Mouse (Mus musculus) liver, adult (tissue): ENCODE data around the gene Ppp1r2.

Source experiments
- GATA4 ChIP-seq: IDR thresholded peaks from 2 replicates; pipeline ENCODE4 v1.6.1; 2014; ENCODE audit warnings: mild to moderate bottlenecking, low read length; ENCODE audit not compliant: insufficient replicate concordance

The Ppp1r2 gene

DNA sequence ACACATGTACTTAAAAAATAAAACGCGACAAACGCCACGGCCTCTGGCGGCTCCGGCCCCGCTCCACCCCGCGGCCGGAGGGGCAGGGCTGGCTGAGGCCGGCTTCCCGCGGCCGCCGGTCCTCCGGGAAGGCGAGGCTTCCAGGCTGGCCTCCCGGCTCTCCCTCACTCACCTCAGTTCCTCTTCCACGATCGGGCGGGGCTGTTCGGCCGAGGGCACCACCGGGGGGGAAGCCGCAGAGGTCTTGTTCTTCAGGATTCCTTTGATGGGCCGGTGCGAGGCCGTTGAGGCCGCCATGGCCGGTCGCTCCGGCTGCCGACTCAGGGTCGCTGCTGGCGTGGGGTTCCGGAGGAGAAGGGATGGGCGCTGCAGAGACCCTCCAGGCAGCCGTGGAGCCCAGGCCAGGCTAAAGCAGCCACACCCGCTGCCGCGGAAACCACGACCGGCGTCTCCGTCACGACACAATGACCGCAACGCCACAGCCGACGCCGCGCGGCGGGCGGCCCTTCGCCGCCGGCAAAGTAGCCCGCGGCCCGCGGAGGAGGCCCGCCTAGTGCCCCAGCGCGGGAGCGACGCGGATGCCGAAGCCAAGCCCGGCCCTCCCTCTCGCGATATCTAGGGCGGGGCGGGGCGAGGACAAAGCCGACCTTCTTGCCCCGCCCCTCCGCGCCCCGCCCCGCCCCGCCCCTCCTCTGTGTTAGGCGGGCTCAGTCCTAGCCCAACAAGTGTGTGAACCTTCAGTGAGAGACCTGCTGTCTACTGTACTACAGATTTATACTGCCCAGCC lies at the start of gene Ppp1r2:
Gene Ppp1r2, minus strand, starts transcription at position 604 of the 787 bp plus-strand sequence.
- no peak for TF ChIP-seq GATA4

DNA sequence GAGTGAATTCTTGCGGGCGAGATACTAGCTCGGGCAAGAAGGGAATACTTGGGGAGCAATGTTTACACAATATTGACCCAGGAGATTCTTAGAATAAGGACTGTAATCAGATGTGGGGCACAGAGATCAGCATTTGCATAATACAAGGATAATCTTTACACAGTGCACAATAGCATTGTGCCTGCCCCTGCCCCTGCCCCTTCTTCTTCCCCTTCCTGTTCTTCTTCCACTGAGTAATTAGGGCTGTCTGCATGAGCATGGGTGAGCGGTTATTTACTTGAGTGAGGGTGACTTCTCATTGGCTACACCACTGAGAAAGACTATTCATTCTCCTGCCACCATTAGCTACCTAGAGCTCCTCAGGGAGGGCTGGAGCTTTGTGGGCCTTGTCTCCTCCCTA lies 46.4 kb upstream of the Ppp1r2 start:
- TF ChIP-seq GATA4 = no peak

DNA sequence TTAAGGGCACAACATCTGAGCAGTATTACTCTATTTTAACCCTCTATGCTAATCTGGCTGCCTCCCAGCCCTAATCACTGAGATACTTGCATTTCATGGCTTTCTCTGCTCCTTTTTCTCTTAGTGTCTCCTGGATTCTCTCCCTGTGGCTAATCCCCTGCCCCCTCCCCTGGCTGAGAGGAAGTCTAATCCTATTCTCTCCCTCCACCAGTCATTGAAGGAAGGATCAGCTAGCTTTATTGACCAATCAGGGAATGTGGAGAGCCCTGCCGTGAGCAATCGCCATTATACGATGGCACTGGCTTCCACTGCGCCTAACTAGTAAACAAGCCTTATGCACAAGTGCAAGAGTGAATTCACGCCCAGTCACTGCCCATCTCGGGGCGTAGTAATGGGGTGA lies 45.9 kb upstream of the Ppp1r2 start:
- TF ChIP-seq GATA4 = no peak

DNA sequence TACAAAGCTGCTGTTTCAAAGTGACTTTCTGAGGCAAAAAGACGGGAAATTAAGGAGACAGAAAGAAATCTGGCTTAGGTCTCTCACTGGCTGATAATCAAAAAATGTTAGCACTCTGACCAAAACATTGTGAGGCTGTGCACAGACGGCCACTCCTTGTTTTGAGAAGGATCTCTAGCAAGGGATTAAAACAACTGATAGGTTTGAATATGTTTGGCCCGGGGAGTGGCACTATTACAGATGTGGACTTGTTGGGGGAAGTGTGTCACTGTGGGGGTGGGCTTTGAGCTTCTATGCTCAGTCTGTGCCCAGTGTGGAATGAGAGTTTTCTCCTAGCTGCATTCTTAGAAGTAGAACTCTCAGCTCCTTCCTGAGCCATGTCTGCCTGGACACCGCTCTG lies 44.2 kb upstream of the Ppp1r2 start:
- TF ChIP-seq GATA4 = no peak

DNA sequence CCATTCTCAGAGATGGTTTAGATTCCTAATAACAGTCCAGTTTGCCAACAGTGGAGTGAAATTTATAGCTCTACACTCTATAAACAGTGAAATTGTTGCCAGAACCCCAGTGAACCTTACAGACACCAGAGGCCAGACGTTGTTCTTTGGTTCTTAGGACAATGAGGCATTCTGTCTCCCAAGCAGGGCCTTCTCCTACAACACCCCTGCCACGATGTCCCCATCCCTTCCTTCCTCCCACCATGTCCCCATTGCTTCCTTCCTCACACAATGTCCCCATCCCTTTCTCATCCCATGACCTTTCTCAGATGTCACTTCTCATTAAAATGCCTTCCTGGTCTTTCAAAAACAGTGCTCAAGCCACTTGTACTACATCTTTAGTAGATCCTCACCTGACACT lies 43.3 kb upstream of the Ppp1r2 start:
- no peak for TF ChIP-seq GATA4

DNA sequence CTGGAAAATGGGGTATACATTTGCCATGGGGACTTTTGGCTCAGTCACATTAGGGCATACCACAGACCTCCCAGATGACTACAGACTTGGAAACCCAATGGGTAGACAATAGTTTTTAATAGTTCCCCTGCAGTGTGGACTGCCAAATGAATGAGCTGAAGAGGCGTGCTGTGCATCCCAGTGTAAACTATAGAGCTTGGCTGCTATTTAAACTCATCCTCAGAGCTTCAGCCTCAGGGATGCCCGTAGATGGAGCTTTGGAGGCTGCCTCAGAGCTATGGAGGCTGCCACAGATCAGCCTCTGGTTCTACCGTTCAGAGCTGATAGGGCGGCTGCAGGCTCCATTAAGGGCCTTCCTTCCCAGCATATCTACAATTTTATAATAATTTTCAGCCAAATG lies 40.2 kb upstream of the Ppp1r2 start:
- TF ChIP-seq GATA4 = no peak

DNA sequence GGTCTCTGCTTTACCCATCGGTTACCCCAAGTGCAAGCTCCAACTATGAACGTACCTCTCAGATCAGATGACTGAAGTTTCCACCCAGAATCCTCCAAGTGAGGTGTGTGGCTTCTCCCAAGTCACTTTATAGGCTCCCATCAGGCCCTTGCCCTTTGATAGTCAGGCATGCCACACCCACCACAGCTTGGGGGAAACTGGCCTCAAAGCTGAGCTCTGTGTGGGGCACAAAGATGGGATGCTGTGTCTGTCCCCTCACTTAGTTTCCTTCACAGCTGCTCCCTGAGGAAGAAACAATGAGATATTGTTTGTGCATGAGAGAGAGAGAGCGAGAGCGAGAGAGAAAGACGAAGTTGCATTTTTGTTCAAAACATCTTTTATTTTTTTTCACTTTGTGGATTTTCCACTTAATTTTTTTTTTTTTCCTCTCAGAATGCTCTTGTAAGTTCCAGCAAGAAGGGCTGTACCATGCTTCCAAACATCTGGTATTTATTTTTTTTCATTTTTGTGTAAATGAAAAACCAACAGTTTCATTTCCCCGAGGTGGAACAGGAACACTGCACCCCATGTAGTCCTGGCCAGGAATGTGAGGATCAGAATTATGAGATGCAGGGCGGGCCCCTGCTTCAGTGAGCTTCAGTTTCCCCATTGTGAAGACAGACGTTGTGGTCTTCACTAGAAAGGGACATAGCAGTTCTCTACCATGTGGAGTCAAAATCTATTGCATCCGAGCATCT lies 39.6 kb upstream of the Ppp1r2 start, which contains the start of gene Apod:
Gene Apod, minus strand, starts transcription at position 312 of the 737 bp plus-strand sequence.
- no peak for TF ChIP-seq GATA4

DNA sequence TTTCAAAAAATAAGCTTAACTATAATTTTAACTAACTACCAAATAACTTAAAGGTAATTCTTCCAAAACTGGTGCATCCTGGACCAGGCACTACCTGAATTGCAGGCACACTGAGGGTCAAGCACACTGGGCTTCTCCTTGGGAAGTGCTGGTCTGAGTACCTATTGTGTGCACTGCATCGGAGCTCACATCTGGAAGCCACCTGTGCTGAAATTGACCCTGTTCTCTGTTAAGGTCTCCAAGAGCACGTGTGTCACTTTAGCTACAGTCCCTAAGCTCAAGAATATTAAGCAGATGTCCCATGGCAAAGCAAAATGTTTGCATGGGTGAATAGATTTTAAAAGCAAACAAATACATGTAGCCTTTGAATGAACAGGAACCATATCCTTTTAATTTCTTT lies 38.5 kb upstream of the Ppp1r2 start:
- no peak for TF ChIP-seq GATA4

DNA sequence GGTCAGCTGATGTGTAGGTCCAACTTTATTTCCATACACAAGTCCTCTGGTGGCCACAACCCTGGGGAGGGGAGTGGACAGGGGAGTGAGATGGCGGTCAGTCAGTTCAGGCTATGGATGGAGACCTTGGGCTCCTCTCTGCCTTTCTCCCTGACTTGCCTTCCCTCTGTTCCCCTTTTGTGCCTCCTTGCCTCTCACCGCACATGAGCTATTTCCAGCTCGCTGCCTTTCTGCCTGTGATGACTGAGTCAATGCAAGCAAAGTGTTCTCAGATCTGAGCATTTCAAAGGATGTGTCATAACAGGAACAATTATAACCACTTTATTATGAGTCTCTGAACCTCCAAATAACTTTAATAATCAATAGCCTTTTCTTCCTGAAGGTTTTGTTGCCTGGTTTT lies 37.2 kb upstream of the Ppp1r2 start:
- no peak for TF ChIP-seq GATA4

DNA sequence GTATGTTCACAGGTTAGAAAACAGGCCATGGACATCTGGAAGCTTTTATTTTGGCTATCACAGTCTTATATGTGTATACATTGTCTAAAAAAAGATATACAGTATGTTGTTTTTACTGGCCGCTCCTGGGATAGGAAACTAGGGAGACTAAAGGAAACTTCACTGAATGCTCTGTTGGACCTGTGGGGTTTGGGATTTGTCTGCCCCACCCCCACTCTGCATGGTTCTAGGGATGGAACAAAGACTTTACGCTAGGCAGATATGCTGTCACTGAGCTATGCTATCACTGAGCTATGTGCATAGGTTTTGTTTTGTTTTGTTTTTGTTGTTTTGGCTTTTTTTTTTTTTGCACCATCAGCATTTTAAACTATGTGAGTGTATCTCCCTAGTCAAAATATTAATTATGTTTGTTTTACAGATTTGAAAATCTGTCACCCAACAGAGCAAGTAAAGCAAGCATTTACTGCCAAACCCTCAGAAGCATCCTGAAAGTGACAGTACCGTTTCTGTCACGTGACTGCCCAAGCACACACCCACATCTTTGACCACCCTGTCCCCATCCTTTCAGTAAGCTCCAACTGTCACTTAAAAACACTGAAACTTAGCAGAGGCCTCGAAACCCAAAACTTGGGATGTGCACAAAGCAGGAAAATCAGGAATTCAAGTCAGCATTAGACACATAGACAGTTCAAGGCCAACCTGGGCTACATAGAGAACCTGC lies 30.3 kb upstream of the Ppp1r2 start:
- TF ChIP-seq GATA4 = no peak

DNA sequence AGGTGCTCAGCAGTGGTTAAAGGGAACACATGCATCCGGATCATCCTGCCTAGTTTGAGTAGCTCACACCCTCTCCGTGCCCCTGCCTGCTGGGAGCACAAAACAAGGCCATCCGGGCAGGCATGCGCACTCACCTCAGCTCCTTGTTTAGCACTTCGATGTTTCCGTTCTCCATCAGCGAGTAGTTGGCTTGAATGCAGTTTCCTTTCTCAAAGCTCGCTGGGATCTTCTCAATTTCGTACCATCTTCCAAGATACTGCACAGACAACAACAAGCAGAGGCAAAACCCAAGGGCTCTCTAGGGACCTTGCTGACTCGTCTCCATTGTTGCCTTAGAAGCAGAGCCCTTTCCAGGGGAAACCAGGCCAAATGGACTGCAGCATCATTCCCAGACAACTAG lies 28.2 kb upstream of the Ppp1r2 start:
- TF ChIP-seq GATA4 = no peak

DNA sequence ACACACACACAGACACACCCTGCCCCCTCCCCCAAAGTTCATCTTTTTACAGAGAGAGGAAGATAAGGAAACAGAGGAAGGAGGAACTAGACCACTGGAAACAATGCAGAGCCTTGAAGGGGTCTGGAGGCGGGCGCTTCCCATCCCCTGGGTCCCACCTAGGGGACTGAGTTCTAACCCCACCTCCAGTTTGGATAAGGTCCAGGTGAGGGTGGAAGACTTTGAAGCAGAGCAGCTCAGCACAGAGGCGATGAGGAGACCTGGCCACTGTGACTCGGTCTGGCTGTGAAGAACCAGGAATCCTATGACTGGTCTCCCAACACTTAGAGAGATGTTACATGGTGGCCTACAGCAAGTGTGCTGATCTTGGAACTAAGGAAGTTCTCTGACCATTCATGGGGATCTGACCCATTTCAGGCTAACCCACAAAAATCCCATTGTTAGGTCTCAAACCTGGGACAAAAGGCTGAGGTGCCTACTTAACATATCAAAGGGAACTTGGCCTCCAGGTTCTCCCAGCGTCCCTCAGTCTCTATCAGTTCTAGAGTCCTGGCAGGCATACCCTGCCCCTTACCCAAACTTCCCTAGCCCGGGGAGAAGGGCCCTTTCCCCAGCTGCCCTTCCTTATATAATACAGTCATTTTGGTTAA lies 25.9 kb upstream of the Ppp1r2 start:
- no peak for TF ChIP-seq GATA4

DNA sequence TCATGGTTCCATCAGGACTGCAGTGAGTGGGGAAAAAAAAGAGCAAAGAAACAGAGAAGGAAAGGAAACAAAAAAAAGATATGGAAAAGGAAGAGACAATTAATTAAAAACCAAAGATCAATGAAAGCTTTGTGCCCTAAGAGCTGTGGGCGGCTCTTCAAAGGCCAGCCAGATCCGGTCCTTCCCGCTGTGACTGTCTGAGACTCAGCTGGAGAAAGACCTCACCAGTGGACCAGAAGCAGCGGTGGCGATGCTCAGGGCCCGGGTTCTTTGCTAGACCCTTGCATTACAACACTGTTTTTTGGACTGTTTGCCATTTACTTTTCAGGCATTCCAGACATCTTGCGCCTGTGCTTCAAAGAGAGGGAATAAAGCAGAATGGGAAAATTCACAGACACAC lies 25.4 kb upstream of the Ppp1r2 start:
- TF ChIP-seq GATA4 = no peak

DNA sequence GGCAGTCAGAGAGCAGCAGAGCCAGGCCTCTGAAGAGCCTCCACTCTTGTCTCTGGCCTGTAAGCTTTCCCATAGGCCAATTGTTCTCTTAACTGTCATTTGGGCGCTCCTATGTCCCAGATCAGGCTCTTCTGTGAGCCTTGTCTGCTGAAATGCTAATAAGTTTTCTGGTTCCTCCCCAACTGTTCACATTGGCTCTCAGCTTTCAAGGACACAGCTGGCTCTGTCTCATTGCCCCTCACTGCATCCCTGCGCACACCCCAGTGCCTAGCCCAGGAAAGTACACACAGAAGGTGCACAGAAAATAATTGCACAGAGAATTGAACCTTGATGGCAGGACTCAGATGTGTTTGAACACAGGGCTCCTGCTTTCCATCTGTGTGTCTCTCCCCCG lies 24.9 kb upstream of the Ppp1r2 start:
- TF ChIP-seq GATA4 = no peak
